Mouse (Mus musculus) midbrain, postnatal 0 days (tissue): ENCODE measurements at regions not wholly inside any gene's neighbourhood (a gene's known extent, or its start where the extent isn't known, plus 50 kb on each side); places are given as distances from the start of the nearest gene placed in this dataset.

Source experiments
- ATAC-seq: fragments of 200-750 bp; cut with Nextera tagmentation; 2 replicates; pipeline ENCODE4 v1.8.0; 2017; ENCODE audit warnings: moderate number of reproducible peaks, mild to moderate bottlenecking, moderate TSS enrichment, moderate library complexity; ENCODE audit not compliant: low FRiP score
- DNase-seq: peaks from one replicate; pipeline ENCODE4 v3.0.0-alpha.2; 2015; ENCODE audit warnings: low spot score
- H3K27ac ChIP-seq: fragments of 300-500 bp; sonication (generic); 2 replicates; pipeline ENCODE4 v1.5.1; 2014; ENCODE audit warnings: low read depth, mild to moderate bottlenecking, low read length, mixed read lengths
- H3K27me3 ChIP-seq: fragments of 300-500 bp; sonication (generic); 2 replicates; pipeline ENCODE4 v1.6.1; 2014; ENCODE audit warnings: low read length, control low read depth, mixed read lengths; ENCODE audit not compliant: insufficient read depth
- H3K36me3 ChIP-seq: fragments of 300-500 bp; sonication (generic); 2 replicates; pipeline ENCODE4 v1.6.1; 2014; ENCODE audit warnings: low read length, control low read depth, mixed read lengths; ENCODE audit not compliant: insufficient read depth
- H3K4me1 ChIP-seq: fragments of 300-500 bp; sonication (generic); 2 replicates; pipeline ENCODE4 v1.6.1; 2014; ENCODE audit warnings: mild to moderate bottlenecking, control low read depth, antibody characterized with exemption, low read length, mixed read lengths; ENCODE audit not compliant: insufficient read depth
- H3K4me2 ChIP-seq: fragments of 300-500 bp; sonication (generic); 2 replicates; pipeline ENCODE4 v1.6.1; 2014; ENCODE audit warnings: low read depth, mild to moderate bottlenecking, low read length, mixed read lengths; ENCODE audit not compliant: poor library complexity, severe bottlenecking
- H3K4me3 ChIP-seq: fragments of 300-500 bp; sonication (generic); 2 replicates; pipeline ENCODE4 v1.5.1; 2014; ENCODE audit warnings: low read depth, mild to moderate bottlenecking, low read length, moderate library complexity
- H3K9ac ChIP-seq: fragments of 300-500 bp; sonication (generic); replicated peaks from 2 replicates; pipeline ENCODE4 v1.6.1; 2014; ENCODE audit warnings: mild to moderate bottlenecking, low read length, moderate library complexity, mixed read lengths; ENCODE audit not compliant: poor library complexity, severe bottlenecking
- H3K9me3 ChIP-seq: fragments of 300-500 bp; sonication (generic); 2 replicates; pipeline ENCODE4 v1.6.1; 2016; ENCODE audit warnings: low read length, control low read depth
- CTCF ChIP-seq: IDR thresholded peaks from 2 replicates; pipeline ENCODE4 v1.5.1; 2016; ENCODE audit warnings: antibody characterized with exemption, mild to moderate bottlenecking
- WGBS: fragments of 180-500 bp; shearing (Covaris S2); extraction: QIAGEN DNeasy Blood & Tissue Kit; methylation state at CpG from one replicate; pipeline ENCODE4 v1.1.7; 2014; 5-methylcytosine and 5-hydroxymethylcytosine counted together

DNA sequence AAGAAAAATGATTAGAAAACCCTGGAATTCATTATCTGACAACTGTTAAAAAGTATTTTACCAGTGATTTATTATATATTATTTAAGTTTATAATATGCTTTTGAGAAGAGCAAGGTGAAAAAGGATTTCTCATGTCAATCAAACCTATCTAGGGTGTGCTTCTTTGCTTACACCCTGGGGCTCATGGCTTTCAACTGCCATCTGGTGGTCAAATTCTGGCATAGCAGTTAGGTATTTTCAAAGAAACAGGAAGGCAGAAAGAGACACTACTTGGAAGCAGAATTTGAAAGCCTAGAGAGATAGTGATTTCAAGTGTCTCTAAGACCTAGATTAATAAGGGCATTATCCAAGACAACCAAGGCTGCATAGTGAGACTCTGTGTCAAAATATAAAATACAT lies 167.8 kb upstream of the Amot start:
- Histone ChIP-seq H3K27ac (no peak overlapping the region), H3K4me2 (no peak overlapping the region), H3K4me3 (no peak overlapping the region), H3K9ac (no peak overlapping the region), H3K4me1 (no peaks in the 10 kb centered on the region), H3K9me3 (no peaks in the 10 kb centered on the region), H3K36me3 (no peaks in the 10 kb centered on the region), H3K27me3 (no peaks in the 10 kb centered on the region)
- DNase-seq, result peak; percentile 27
- peak; percentile 75 for TF ChIP-seq CTCF
- ATAC-seq, result no peak

DNA sequence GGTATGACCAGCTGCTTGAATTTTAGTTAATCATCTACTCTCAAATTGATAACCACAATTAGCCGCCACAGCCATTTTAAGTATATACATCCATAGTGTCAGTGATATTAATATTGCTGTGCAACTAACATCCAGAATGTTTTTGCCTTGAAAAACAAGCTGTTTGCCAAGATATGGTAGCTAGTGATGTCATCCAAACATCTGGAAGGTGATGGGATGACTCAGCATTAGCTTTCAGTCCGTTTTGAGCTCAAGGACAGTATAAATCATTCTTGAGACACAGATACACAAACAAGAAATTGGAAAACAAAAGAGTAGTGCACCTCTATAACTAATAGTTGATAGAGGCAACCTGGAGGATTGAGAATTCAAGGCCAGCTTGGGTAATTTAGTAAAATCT lies 146.7 kb upstream of the Amot start:
- no peak overlapping the region for H3K27ac ChIP-seq
- no peak overlapping the region for H3K9ac ChIP-seq
- no peaks in the 10 kb centered on the region for H3K36me3 ChIP-seq
- no peaks in the 10 kb centered on the region for H3K4me1 ChIP-seq
- H3K4me3 ChIP-seq, result no peak overlapping the region
- H3K9me3 ChIP-seq, result no peaks in the 10 kb centered on the region
- H3K27me3 ChIP-seq, result no peaks in the 10 kb centered on the region
- no peak for TF ChIP-seq CTCF
- DNase-seq (no peak), ATAC-seq (no peak)
- H3K4me2 ChIP-seq, result no peak overlapping the region
- WGBS, result 73% methylated on average over 2 of the region's 2 CpGs

- WGBS, result 68% methylated on average over 3 of the region's 3 CpGs
- H3K27me3 ChIP-seq, result no peaks in the 10 kb centered on the region
- no peak for DNase-seq
These were observed 114.7 kb upstream of the Amot start for GRCm38 (mm10) chrX:145619649-145620048.

GRCm38 (mm10) chrX:145602085-145602484 lies 97.1 kb upstream of the Amot start:
- Histone ChIP-seq H3K9ac (no peak overlapping the region), H3K36me3 (no peaks in the 10 kb centered on the region), H3K4me2 (no peak overlapping the region), H3K27ac (no peak overlapping the region), H3K4me1 (no peaks in the 10 kb centered on the region), H3K9me3 (no peaks in the 10 kb centered on the region), H3K27me3 (no peaks in the 10 kb centered on the region), H3K4me3 (no peak overlapping the region)
- 92% methylated on average over 10 of the region's 10 CpGs for WGBS
- no peak for DNase-seq
- ATAC-seq, result no peak
- no peak for TF ChIP-seq CTCF

More at GRCm38 (mm10) chrX:145619649-145620048, 114.7 kb upstream of the Amot start:
- no peaks in the 10 kb centered on the region for H3K9me3 ChIP-seq
- H3K4me3 ChIP-seq, result no peak overlapping the region
- H3K36me3 ChIP-seq, result no peaks in the 10 kb centered on the region
- H3K4me2 ChIP-seq, result no peak overlapping the region
- no peak for ATAC-seq
- TF ChIP-seq CTCF, result no peak
- no peak overlapping the region for H3K9ac ChIP-seq
- H3K27ac ChIP-seq, result no peak overlapping the region
- no peaks in the 10 kb centered on the region for H3K4me1 ChIP-seq

- Histone ChIP-seq H3K9ac (no peak overlapping the region), H3K27ac (no peak overlapping the region), H3K9me3 (no peaks in the 10 kb centered on the region), H3K4me3 (no peak overlapping the region), H3K4me1 (no peaks in the 10 kb centered on the region), H3K27me3 (no peaks in the 10 kb centered on the region), H3K4me2 (no peak overlapping the region), H3K36me3 (no peaks in the 10 kb centered on the region)
- TF ChIP-seq CTCF, result no peak
- DNase-seq (no peak), ATAC-seq (no peak)
- 45% methylated on average over 1 of the region's 1 CpGs for WGBS
These were observed 85.8 kb upstream of the Amot start for GRCm38 (mm10) chrX:145590733-145591132.

DNA sequence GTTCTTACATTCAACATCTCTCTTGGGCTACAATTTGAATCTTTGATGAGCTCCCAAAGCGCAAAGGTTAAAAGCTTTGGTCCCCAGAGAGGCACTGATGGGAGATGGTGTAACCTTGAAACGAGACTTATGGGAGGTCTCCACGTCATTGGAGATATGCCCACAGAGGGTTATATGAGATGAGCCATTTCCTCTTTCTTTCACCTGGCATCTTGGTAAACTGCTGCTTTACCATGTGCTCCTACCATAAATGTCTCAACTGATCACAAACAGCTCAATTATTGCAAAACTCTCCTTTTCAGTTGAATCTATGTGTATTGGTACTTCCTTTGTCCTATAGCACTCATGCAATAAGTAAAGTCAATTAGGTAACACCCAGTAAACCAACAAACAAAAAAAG lies 62.5 kb upstream of the Amot start:
- no peak for DNase-seq
- ATAC-seq, result no peak
- H3K4me3 ChIP-seq, result no peak overlapping the region
- no peak overlapping the region for H3K9ac ChIP-seq
- H3K4me2 ChIP-seq, result no peak overlapping the region
- no peaks in the 10 kb centered on the region for H3K4me1 ChIP-seq
- WGBS, result 87% methylated on average over 3 of the region's 3 CpGs
- H3K27me3 ChIP-seq, result no peaks in the 10 kb centered on the region
- H3K9me3 ChIP-seq, result no peaks in the 10 kb centered on the region
- H3K27ac ChIP-seq, result no peak overlapping the region
- no peak for TF ChIP-seq CTCF
- no peaks in the 10 kb centered on the region for H3K36me3 ChIP-seq

GRCm38 (mm10) chrX:145567073-145567472 lies 62.1 kb upstream of the Amot start:
- no peak for TF ChIP-seq CTCF
- H3K4me1 ChIP-seq, result no peaks in the 10 kb centered on the region
- H3K4me2 ChIP-seq, result no peak overlapping the region
- H3K9me3 ChIP-seq, result no peaks in the 10 kb centered on the region
- no peak for ATAC-seq
- H3K27ac ChIP-seq, result no peak overlapping the region
- 58% methylated on average over 2 of the region's 2 CpGs for WGBS
- no peak overlapping the region for H3K9ac ChIP-seq
- no peak overlapping the region for H3K4me3 ChIP-seq
- no peaks in the 10 kb centered on the region for H3K27me3 ChIP-seq
- H3K36me3 ChIP-seq, result no peaks in the 10 kb centered on the region
- DNase-seq, result no peak
